Mouse (Mus musculus) ES-Bruce4 (cell line): ENCODE measurements at regions not wholly inside any gene's neighbourhood (a gene's known extent, or its start where the extent isn't known, plus 50 kb on each side); places are given as distances from the start of the nearest gene placed in this dataset.

ENCODE experiments used
- CTCF ChIP-seq: IDR thresholded peaks from one replicate; pipeline ENCODE4 v1.8.1; 2011; ENCODE audit warnings: low read depth, low read length
- EP300 ChIP-seq: IDR thresholded peaks from 2 replicates; pipeline ENCODE4 v1.6.1; 2011; ENCODE audit warnings: low read depth, low read length; ENCODE audit not compliant: insufficient read depth
- POLR2A ChIP-seq: IDR thresholded peaks from one replicate; pipeline ENCODE4 v1.8.1; 2011; ENCODE audit warnings: low read length; ENCODE audit not compliant: insufficient read depth

GRCm38 (mm10) chr7:76177420-76177819 lies 52.3 kb upstream of the Agbl1 start:
- no peak for TF ChIP-seq CTCF
- no peak for TF ChIP-seq POLR2A
- TF ChIP-seq EP300, result no peak
